Mouse (Mus musculus) brain, adult 2 months (tissue): ENCODE results near the gene Spaca6.

Experiments used
- DNase-seq: peaks from one replicate; pipeline ENCODE4 v3.0.0; 2011; ENCODE audit warnings: low read depth, low spot score

Spaca6 gene

DNA sequence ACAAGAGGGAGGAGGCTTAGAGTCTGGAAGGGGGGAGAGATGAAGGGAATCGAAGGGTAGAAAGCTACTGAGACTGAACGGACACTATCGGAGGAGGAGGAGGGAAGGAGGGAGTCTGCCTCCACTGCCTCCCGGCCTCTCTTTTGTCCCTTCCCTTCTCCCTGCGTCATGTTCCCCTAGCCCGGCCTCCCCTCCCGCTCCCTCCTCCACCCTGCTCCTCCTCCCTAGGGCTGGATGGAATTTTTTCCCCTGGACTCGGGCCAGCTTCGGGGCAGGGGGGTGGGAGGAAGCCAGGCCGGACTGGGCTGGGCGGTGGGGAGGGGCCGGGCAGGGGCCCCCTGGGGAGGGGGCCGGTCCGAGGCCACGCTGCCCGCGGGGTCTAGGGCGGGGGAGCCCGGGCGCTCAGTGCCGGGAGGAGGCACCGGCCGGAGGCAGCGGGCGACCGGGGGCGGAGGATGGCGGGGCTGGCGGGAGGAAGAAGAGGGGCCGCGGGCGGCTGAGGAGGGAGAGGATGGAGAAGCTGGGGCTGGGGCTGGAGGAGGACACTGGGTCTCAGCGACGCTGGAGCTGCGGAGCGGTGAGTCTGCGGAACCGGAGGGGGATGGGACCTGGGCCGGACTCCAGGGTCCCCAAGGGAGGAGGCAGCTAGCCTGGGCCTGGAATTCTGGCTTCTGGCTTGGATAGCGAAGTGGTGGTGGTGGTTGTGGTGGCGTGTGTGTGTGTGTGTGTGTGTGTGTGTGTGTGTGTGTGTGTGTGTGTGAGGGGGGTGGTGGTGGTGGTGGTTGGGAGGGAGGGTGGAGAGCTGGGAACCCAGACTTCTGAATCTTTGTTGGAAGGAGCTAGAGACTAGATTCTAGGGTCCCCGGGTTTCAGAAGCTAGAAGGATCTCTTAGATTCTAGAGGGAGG lies at the start of gene Spaca6:
Gene Spaca6, plus strand, starts transcription at position 408 of the 907 bp plus-strand sequence.
- DNase-seq, result peak; percentile 98

DNA sequence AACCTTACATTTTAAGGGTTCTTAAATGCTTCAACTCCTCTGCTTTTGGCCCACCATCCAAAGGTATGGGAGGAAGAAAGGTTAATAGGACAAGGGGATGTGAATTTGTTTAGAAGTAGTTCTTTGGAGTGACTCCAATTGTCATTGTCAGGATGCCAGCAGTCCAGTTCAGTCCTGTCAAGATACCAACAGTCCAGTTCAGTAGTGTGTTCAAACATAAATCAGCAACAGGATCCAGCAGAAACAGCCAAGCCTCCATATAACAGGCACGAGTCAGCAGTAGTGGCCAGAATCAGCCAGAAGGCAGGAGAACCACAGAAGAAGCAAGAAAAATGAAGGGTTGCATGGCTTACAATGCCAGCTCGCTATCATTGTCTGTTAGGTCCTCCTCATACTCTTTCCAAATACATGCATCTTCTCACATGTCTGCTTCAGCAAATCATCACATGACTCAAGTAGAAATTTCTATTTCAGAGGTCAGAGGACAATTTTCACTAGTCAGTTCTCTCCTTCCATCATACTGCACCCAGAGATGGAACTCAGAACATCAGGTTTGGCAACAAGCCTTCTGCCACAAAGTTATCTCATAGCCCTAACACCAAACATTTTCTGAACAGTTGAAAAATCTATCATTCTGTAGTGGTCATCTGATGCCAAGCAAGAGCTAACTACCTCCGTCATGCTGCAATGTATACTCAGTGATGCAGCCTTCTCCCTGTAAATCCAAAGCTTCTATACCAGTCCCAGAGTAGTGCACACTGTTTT lies 35.9 kb upstream of the Spaca6 start:
- DNase-seq, result peak; percentile 3

DNA sequence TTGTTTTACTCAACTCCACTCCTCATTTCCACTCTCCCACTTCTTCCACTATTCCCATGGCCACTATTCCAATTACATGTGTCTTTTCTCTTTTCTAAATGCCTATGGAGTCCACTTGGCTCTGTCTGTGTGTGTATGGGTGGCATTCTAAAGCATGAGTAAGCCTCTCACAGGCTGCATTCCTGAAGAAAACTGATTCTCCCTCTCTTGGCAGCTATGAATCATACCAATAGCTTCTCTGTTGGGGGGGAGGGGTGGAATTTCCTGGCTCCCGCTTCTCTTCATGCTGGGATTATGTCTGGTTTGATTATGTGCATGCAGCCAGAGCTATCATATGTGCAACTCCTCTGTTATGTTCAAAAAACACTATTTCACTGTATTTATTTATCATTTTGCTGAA lies 34.4 kb upstream of the Spaca6 start:
- DNase-seq, result peak; percentile 80

DNA sequence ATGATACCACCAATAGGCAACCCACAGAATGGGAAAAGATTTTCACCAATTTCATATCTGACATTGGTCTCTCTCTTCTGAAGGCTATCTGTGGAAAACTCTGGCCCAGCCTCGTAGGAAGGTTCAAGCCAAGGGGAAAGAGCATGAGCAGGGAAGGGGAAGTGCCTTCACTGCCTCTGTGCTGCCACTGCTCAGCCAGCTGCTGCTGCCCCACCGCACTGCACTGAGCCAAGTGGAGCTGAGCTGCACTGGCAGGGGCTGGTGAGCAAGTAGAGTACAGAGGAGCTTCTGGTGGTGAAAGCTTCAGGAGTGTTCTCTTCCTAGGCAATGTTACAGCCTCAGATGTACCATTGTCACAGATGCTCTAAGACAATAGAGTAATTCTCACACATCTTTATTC lies 31.4 kb upstream of the Spaca6 start:
- no peak for DNase-seq

DNA sequence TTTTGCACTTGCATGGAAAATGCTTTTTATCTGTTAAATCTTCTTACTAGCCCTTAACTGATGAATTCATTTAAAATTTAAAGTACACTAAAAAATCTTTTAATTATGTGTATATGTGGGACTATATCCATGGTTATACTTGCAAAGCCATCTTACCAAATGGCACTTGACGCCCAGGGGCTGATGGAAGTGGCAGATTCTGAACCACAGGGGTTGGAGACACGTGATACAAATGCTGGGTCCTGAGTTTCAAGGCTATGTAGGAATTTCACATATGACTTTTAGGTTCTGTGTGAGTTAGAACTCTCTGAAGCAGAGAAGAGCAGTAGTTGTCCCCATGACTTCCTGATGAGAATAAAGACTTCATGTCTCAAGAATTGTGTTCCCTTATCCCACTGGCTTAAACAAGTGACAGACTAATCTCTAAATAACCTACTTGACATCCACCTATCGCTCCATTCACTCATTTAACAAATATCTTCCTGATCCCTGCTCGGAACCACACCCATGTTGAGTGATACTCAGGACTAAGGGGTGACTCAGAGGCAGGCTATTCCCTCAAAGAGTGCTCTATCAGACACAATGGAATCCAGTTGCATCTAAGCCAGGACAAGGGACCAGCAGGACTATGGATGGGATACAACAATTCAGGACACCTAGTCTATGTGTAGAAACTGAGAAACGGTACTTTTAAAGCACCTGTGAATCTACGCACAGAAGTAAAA lies 3.2 kb upstream of the Spaca6 start:
- DNase-seq, result no peak

DNA sequence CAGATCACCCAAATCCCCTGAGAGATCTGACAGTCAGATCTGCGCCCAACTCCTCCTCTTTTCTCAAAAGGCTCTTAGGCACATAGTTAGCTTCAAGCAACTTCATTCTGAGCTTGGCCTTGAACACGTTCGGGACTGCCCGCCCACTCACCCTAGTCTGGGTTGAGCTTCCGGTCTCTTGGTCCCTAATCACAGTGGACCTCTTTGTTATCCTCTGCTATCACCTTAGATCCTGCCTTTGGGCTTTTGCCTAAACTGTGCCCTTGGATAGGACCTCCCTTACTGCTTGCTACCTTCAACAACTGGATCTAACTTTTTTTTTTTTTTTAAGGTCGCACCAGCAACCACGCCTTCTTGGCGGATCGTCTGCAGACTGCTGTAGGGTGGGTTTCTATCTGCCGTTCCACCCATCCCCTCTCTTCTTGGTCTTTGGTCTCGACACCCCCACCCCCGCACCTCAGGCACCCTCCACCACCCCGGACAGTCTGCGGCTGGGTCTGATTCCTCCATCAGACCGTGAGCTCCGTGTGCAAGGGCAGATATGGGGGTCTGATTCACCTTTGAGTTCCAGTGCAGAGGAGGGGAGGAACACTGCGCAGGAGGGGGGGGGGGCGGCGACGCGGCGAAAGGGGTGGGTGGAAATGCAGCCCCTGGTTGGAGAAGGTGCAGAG lies 902 bp upstream of the Spaca6 start:
- peak; percentile 72 for DNase-seq

DNA sequence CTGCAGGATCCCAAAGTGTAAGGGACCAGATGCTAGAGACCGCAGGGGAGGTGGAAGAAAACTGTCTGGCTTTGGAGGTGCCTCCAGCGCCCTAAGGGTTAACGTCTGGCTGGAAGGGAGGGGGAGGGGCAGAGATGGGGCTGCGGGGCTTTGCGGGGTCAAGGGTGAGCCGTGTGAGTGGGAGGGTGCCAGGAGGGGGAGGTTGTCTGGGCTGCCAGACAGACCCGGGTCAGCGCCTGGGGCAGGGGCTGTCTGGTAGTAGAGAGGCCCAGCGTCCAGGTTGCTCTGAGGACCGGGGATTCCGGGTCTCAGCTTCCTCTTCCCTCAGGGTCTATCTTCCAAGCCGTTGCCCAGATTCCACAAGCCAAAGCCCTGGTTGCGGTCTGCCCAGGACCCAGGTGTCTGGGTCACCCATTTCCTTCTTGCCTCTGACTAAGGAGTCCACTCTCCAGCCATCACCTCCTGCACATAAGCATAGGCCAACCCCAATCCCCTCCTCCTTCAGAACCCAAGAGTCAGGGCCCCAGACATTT lies 766 bp downstream of the Spaca6 start:
- peak; percentile 49 for DNase-seq

DNA sequence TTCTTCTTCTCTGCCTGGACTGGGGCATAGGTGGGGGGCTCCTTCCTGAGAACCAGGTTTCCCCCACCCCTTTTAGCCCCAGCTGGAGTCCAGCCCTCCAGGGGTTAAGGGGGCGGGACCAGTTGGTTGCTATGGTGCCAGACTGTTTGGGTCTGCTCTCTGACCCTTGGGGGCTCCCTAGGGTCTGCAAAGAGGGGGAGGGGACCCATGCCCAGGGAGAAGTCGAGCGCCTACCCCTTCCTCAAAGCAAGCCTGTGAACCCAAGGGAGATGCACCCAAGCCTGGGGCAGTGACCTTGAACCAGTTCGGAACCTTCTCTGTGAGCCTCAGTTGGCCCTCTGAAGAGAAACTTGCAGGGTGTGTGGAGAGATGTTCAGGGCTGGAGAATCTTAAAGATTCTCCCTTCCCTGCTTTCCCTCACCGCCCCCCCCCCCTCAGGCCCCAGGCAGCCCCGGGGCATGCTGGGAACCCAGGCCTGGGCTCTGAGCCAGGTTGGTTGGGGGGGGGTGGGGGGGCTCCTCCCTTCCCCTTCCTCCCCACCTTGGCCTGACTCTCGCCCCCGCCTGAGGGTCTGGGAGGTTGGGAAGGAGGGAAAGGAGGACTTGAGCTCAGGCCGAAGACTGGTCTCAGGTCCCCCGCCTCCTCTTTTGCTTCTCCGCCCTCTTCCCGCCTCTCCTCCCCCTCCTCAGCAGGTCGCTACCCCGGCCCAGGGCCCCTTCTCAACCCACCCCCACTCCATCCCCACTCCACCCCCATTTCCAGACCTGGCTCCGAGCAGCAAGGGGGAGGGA lies 1.4 kb downstream of the Spaca6 start:
- peak; percentile 75 for DNase-seq

DNA sequence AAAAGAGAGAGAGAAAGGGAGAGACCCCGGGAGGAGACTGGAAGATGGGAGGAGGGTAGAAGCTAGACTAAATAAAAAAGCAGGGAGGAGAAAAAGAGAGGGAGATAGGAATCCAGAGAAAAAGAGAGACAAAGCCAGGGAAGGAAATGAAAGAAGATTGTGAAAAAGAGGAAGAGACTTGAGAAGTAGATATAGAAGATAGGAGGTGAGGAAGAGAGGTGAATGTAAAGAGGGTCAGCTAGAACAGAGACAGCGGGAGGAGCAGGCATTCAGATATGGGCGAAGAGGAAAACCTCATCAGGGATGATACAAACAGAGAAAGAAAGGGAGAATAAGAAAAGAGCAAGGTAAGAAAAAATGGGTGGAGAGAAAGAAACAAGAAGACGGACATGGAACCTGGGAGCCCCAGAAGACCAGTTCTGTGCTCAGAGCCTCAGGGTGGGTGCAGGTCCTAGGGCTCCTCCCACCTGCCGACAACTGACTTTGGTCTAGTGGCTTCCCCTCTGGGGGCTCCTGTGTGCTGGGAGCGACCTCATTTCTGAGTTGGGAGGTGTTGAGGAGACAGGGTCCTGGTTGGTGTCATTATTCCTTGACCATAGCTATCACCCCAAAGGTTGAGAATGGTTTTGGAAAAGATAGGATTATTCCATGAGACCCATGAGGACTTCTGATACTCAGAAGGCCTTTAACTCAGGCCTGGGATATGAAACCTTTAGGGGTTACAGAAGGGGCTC lies 2.3 kb downstream of the Spaca6 start:
- peak; percentile 24 for DNase-seq

DNA sequence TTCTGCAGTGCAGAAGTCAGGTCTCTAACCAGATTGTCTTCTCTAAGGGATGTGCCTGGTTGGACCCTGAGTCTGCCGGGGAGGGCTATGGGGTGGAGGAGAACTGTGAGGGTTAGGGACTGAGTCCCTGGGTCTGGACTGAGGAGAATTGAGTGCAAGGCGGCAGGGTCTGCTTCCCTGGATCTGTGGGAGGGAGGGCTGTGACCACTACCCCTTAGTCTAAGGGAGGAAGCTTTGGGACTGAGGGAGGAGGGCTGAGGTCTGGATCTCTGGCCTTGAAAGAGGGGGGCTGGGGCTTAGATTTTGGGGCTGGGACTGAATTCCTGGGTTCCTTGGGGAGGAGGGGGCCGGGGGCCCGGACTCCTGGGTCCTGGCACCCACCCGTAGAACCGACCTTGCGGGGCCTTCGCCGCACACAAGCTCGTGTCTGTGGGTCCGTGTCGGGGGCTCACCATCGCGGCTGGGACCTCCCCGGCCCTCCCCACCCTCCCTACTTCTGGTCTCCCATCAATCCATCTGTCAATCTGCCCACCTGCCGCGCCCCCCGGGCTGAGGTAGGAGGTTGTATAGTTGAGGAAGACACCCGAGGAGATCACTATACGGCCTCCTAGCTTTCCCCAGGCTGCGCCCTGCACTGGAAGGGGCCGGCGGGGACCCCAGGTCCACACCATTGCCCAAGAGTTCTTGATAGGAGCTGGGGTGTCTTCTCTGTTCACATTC lies 3.0 kb downstream of the Spaca6 start:
- DNase-seq, result no peak

DNA sequence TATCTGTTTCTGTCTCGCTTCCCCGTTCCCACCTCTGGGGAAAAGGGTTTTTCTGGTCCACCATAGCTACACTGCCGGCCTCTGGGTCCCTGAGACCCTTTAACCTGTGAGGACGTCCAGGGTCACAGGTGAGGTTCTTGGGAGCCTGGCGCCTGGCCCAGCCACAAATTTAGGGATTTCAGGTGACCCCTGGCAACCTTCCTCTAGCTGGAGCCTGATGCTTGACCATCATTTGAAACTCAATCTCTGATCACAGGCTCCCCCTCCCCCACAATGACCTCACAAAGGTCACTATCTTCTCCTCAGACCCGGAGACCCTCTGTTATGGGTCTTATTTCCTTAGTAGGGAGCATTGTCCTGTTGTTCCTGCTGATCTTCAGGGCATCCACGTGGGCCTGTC lies 3.8 kb downstream of the Spaca6 start:
- no peak for DNase-seq

DNA sequence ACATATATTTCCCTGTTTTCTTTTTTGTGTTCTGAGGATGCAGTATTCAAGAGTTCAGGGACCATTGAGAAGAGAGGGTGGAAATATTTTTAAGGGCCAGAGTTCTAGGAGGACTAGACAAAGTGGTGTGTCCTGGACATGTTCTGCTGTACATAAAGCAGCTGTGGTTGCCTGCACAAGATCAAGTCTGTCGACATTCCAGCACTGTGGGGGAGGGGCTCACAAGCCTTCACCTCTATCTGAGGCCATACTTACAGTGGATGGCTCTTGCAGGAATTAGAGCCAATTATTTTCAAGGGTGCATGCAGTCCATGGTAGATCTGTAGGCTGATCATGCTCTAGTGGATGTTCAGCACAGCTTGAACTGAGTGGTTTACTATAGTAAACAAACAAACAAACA lies 7.9 kb downstream of the Spaca6 start:
- DNase-seq, result no peak

DNA sequence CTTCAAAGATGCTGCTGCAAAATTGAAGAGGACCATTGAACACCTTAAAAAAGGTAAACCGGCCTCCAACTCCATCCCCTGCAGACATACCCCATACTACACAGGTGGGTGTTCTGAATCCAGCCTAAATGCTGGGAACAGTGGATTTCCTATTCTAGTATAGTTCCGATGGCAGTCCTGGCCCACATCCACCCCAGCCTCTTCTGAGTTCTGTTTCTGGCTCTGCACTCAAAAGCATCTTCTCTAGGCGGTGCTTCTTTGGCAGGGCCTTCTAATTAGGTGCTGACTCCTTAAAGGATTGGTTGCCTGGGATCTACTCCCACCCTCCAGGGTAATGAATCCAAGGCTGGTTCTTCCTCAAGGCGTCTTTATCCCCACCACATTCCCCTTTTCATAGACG lies 9.1 kb downstream of the Spaca6 start:
- DNase-seq, result peak; percentile 49

DNA sequence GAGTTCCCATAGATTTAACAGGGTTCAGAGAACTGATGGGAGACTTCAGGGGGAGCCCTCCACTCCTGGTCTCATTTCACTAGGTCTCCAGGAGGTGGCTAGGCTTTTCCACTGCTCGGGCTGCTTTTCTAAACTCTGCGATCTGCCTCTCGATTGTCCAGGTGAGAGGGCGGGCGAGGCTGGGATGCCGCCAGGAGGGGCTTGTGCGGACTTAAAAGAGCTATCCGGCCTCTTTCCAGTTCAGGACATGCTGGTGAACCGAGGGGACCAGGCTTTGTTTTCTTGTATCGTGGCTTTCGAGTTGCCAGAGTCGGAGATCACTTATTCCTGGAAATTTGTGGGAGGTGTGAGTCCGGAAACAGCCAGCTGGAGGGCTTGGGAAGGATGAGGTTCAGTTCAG lies 10.5 kb downstream of the Spaca6 start:
- no peak for DNase-seq

DNA sequence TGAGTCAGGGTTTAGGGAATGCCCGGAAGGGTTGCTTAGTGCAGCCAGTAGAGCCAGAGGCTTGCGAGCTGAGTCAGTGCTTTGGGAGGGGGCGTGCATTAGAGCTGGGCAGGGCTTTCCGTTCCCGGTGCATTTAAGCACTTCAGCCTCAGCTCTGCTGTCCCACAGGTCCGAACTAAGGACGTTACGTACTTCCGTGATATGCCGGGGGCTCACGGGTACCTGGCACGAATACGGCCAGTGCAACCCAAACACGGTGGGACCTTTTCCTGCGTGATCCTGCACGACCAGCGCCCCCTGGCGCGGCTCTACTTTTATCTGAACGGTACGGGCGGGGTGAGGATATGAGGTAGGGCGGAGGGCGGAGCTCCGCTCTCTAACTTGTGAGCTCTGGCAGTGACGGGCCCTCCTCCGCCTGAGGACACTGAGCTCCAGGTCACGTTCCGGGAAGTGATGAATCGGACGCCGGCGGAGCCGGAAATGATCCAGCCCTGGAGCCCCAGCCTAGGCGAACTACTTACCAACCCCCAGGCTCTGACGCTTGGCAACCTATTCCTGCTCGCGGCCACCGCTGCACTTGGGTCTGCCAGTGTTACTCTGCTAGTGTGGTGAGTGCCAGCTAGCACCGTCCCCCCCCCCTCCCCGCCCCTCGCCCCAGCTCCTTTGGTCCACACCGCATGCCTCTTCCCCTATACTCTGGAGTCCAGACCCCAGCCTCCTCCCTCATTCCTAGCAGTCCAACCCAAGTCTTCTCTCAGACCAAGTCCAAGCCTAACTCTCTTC lies 11.2 kb downstream of the Spaca6 start:
- DNase-seq, result peak; percentile 99

DNA sequence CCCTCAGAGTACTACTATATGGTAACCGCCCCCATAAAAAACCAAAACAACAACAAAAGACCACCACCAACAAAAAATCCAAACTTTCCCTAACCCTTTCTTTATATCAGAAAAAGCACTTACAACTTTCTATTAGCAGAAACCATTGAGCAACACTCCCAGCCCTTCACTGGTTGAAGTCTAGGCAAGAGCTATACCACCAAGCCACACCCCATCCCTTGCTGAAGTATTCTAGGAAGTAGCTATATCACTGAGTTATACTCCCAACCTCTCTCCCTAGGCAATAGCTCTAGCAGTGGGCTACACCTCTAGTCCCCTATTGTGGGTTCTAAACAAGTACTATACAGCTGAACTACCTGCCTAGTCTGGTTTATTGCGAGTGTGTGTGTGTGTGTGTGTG lies 12.3 kb downstream of the Spaca6 start:
- no peak for DNase-seq

DNA sequence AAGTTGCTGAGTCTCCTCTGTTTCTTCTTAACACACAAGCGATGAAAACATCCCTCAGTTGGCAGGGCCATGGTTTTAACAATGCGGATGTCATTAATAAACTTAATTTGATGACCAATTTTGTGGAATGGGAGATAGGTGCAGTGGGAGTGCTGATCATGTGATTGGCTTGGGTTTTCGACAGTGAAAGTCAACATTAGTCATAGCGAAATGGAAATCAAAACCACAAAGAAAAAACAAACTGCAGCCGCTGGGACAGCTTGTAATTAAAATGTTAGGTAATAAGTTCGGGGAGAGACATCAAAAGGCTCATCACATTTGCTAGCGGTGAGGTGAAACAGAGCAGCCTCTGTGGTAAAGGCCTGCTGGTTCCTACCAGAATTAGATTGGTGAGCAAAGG lies 13.8 kb downstream of the Spaca6 start:
- DNase-seq, result no peak

DNA sequence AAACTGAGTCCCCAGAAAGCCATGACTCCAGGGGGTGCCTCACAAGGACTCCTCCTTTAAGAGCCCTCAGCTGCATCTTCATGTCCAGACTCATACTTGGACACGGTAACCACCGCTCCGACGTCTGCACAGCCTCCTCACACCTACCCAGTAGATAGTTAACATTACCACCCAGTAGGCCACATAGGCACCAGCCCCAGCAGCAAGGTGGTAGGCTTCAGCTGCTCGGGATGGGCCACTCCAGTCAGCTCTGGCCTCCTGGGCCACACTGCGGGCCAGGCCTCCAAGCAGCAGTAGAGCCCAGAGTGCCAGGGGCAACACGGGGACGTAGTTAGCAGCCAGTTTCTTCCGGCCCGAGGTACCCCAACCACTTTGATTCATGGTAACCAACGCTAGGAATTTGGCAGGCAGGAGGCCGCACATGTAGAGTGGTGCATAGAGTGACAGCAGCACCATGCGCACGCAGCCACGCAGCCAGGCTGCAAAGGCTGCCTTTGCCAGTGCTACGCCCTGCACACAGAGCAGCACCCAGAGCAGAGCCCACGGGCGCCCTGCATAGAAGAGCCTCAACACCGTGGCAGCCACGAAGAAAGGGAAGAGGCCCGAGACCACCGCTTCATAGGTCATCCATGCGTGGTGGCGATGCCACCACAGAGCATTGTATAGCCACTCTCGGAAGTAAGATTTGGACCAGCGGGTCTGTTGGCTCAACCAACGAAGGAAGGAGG lies 16.7 kb downstream of the Spaca6 start:
- no peak for DNase-seq
